Mouse (Mus musculus) liver, embryonic 11.5 days (tissue): ENCODE data around the gene 1700020D05Rik. TPM values are rescaled to one million over a fixed set of nuclear protein-coding genes. Genes with fewer than 3 reads are reported as not detected.
A peak's percentile ranks its signal among the peaks of the same experiment; 100 is the strongest.

Experiments used
- ATAC-seq: fragments of 200-750 bp; cut with Nextera tagmentation; replicated peaks from 2 replicates; pipeline ENCODE4 v1.8.0; 2017; ENCODE audit warnings: moderate number of reproducible peaks, mild to moderate bottlenecking, moderate TSS enrichment, moderate library complexity; ENCODE audit not compliant: low FRiP score
- DNase-seq: peaks from one replicate; pipeline ENCODE4 v3.0.0-alpha.2; 2017; ENCODE audit warnings: low spot score
- H3K27ac ChIP-seq: fragments of 300-500 bp; sonication (generic); 2 replicates; pipeline ENCODE4 v1.5.1; 2014; ENCODE audit warnings: mild to moderate bottlenecking, low read depth, low read length, control low read depth
- H3K27me3 ChIP-seq: fragments of 300-500 bp; sonication (generic); replicated peaks from 2 replicates; pipeline ENCODE4 v1.6.1; 2014; ENCODE audit warnings: low read length, mixed read lengths; ENCODE audit not compliant: control insufficient read depth, insufficient read depth
- H3K36me3 ChIP-seq: fragments of 300-500 bp; sonication (generic); 2 replicates; pipeline ENCODE4 v1.6.1; 2014; ENCODE audit warnings: mild to moderate bottlenecking, low read length, moderate library complexity, mixed read lengths; ENCODE audit not compliant: control insufficient read depth, insufficient read depth
- H3K4me1 ChIP-seq: fragments of 300-500 bp; sonication (generic); replicated peaks from 2 replicates; pipeline ENCODE4 v1.6.1; 2014; ENCODE audit warnings: low read length, mixed read lengths; ENCODE audit not compliant: control insufficient read depth, insufficient read depth
- H3K4me2 ChIP-seq: fragments of 300-500 bp; sonication (generic); 2 replicates; pipeline ENCODE4 v1.6.1; 2014; ENCODE audit warnings: mild to moderate bottlenecking, control low read depth, moderate library complexity
- H3K4me3 ChIP-seq: fragments of 300-500 bp; sonication (generic); 2 replicates; pipeline ENCODE4 v1.5.1; 2014; ENCODE audit warnings: low read depth, low read length, control low read depth
- H3K9ac ChIP-seq: fragments of 300-500 bp; sonication (generic); 2 replicates; pipeline ENCODE4 v1.6.1; 2014; ENCODE audit warnings: low read depth, low read length, control low read depth
- H3K9me3 ChIP-seq: fragments of 300-500 bp; sonication (generic); 2 replicates; pipeline ENCODE4 v1.6.1; 2016; ENCODE audit warnings: low read length, inconsistent platforms, mixed read lengths; ENCODE audit not compliant: control insufficient read depth
- WGBS: fragments of 180-500 bp; shearing (Covaris S2); extraction: QIAGEN DNeasy Blood & Tissue Kit; methylation state at CpG from one replicate; pipeline ENCODE4 v1.1.7; 2014; 5-methylcytosine and 5-hydroxymethylcytosine counted together
- polyA plus RNA-seq: library from polyadenylated mRNA; unstranded; fragments of >200 nt; fragmentation: Nextera tagmentation; extraction: Ambion mirVana; gene quantifications from 2 replicates; pipeline ENCODE4 v1.2.1, GENCODE M21; 2014

1700020D05Rik gene
- polyA plus RNA-seq, 1 experiment from 2014 or later, result not detected

GRCm38 (mm10) chr19:5461411-5461810, 42.2 kb downstream of the 1700020D05Rik start:
- DNase-seq (no peak), ATAC-seq (no peak)
- WGBS, result 83% methylated on average over 6 of the region's 6 CpGs
- peaks cover 17% of the 10 kb centered on the region for H3K4me1 ChIP-seq
- peak overlapping the region; percentile 87 for H3K4me3 ChIP-seq
- peak overlapping the region; percentile 97 for H3K4me2 ChIP-seq
- no peaks in the 10 kb centered on the region for H3K27me3 ChIP-seq
- peaks cover 12% of the 10 kb centered on the region for H3K36me3 ChIP-seq
- no peak overlapping the region for H3K27ac ChIP-seq
- peak overlapping the region; percentile 88 for H3K9ac ChIP-seq
- no peaks in the 10 kb centered on the region for H3K9me3 ChIP-seq

- Histone ChIP-seq H3K27me3 (no peaks in the 10 kb centered on the region), H3K4me1 (peaks cover 27% of the 10 kb centered on the region), H3K36me3 (peaks cover 5% of the 10 kb centered on the region; the same call in 1 of the 2 replicates), H3K9ac (peak within 1 kb of the TSS; percentile 88), H3K27ac (peak within 1 kb of the TSS; percentile 56), H3K9me3 (no peaks in the 10 kb centered on the region), H3K4me2 (peak within 1 kb of the TSS; percentile 97), H3K4me3 (peak within 1 kb of the TSS; percentile 87)
- under 1% methylated on average over 32 of the region's 32 CpGs for WGBS
- peak; percentile 90 for DNase-seq
- peak; percentile 72 for ATAC-seq
These were observed 43.1 kb downstream of the 1700020D05Rik start, which contains the start of gene Fibp for GRCm38 (mm10) chr19:5460465-5460911. Gene Fibp (plus strand): TSS chr19:5460615.

- Histone ChIP-seq H3K4me2 (peak overlapping the region; percentile 97), H3K4me1 (peaks cover 33% of the 10 kb centered on the region), H3K9me3 (no peaks in the 10 kb centered on the region), H3K27me3 (no peaks in the 10 kb centered on the region), H3K4me3 (peak overlapping the region; percentile 87), H3K36me3 (peaks cover 5% of the 10 kb centered on the region; the same call in 1 of the 2 replicates), H3K27ac (no peak overlapping the region), H3K9ac (peak overlapping the region; percentile 88)
- no peak for ATAC-seq
- 27% methylated on average over 3 of the region's 3 CpGs for WGBS
- DNase-seq, result no peak
These were observed 43.7 kb downstream of the 1700020D05Rik start for GRCm38 (mm10) chr19:5459896-5460295.

- Histone ChIP-seq H3K9ac (no peak overlapping the region), H3K36me3 (peaks cover 2% of the 10 kb centered on the region; the same call in 1 of the 2 replicates), H3K27ac (no peak overlapping the region), H3K27me3 (no peaks in the 10 kb centered on the region), H3K9me3 (no peaks in the 10 kb centered on the region), H3K4me2 (no peak overlapping the region), H3K4me3 (0 out of 2 replicates have a peak overlapping the region, but pooled peaks have one; percentile 11), H3K4me1 (peaks cover 33% of the 10 kb centered on the region)
- WGBS, result 67% methylated on average over 7 of the region's 7 CpGs
- DNase-seq, result no peak
- no peak for ATAC-seq
These were observed 44.6 kb downstream of the 1700020D05Rik start for GRCm38 (mm10) chr19:5459019-5459418.

GRCm38 (mm10) chr19:5457746-5458442, 45.7 kb downstream of the 1700020D05Rik start, which contains the start of gene Ccdc85b:
Gene Ccdc85b (minus strand): TSS chr19:5457894.
- H3K9ac ChIP-seq, result peak within 1 kb of the TSS; percentile 86
- peak within 1 kb of the TSS; percentile 87 for H3K4me3 ChIP-seq
- no peaks in the 10 kb centered on the region for H3K27me3 ChIP-seq
- DNase-seq (no peak), ATAC-seq (0 out of 2 replicates have a peak, but pooled peaks have one; percentile 3)
- H3K4me2 ChIP-seq, result peak within 1 kb of the TSS; percentile 90
- H3K4me1 ChIP-seq, result peaks cover 33% of the 10 kb centered on the region
- H3K27ac ChIP-seq, result peak within 1 kb of the TSS; percentile 78
- 15% methylated on average over 14 of the region's 14 CpGs for WGBS
- H3K36me3 ChIP-seq, result 0 out of 2 replicates have a peak, but pooled peaks cover 2% of the 10 kb centered on the region
- no peaks in the 10 kb centered on the region for H3K9me3 ChIP-seq

GRCm38 (mm10) chr19:5456922-5457745, 46.5 kb downstream of the 1700020D05Rik start:
- Histone ChIP-seq H3K4me3 (peak overlapping the region; percentile 87), H3K4me1 (peaks cover 33% of the 10 kb centered on the region), H3K27me3 (no peaks in the 10 kb centered on the region), H3K27ac (peak overlapping the region; percentile 78), H3K4me2 (peak overlapping the region; percentile 90), H3K36me3 (0 out of 2 replicates have a peak, but pooled peaks cover 2% of the 10 kb centered on the region), H3K9me3 (no peaks in the 10 kb centered on the region), H3K9ac (peak overlapping the region; percentile 86)
- ATAC-seq (peak; percentile 88), DNase-seq (peak; percentile 96)
- WGBS, result under 1% methylated on average over 70 of the region's 70 CpGs

GRCm38 (mm10) chr19:5456241-5456921, 47.2 kb downstream of the 1700020D05Rik start:
- H3K36me3 ChIP-seq, result 0 out of 2 replicates have a peak, but pooled peaks cover 2% of the 10 kb centered on the region
- no peak for DNase-seq
- H3K9ac ChIP-seq, result peak overlapping the region; percentile 86
- H3K4me1 ChIP-seq, result peaks cover 31% of the 10 kb centered on the region
- peak overlapping the region; percentile 87 for H3K4me3 ChIP-seq
- no peaks in the 10 kb centered on the region for H3K27me3 ChIP-seq
- H3K9me3 ChIP-seq, result no peaks in the 10 kb centered on the region
- WGBS, result 4% methylated on average over 26 of the region's 26 CpGs
- peak overlapping the region; percentile 90 for H3K4me2 ChIP-seq
- H3K27ac ChIP-seq, result peak overlapping the region; percentile 78
- ATAC-seq, result no peak

GRCm38 (mm10) chr19:5455568-5455967, 48.0 kb downstream of the 1700020D05Rik start:
- Histone ChIP-seq H3K27ac (no peak overlapping the region), H3K4me2 (peak overlapping the region; percentile 90), H3K9me3 (no peaks in the 10 kb centered on the region), H3K4me3 (peak overlapping the region; percentile 87), H3K9ac (peak overlapping the region; percentile 23; the same call in 1 of the 2 replicates), H3K36me3 (0 out of 2 replicates have a peak, but pooled peaks cover 2% of the 10 kb centered on the region), H3K4me1 (peaks cover 25% of the 10 kb centered on the region), H3K27me3 (no peaks in the 10 kb centered on the region)
- ATAC-seq (no peak), DNase-seq (no peak)
- 71% methylated on average over 8 of the region's 8 CpGs for WGBS
